Mouse (Mus musculus): ENCODE data around the gene Mrps24. TPM values are rescaled to one million over a fixed set of nuclear protein-coding genes. Genes with fewer than 3 reads are reported as not detected.

Gene Mrps24
- polyA plus RNA-seq (2015; fragmentation: Nextera tagmentation; extraction: Ambion mirVana), result 170 and 171 TPM in 2 replicates

DNA sequence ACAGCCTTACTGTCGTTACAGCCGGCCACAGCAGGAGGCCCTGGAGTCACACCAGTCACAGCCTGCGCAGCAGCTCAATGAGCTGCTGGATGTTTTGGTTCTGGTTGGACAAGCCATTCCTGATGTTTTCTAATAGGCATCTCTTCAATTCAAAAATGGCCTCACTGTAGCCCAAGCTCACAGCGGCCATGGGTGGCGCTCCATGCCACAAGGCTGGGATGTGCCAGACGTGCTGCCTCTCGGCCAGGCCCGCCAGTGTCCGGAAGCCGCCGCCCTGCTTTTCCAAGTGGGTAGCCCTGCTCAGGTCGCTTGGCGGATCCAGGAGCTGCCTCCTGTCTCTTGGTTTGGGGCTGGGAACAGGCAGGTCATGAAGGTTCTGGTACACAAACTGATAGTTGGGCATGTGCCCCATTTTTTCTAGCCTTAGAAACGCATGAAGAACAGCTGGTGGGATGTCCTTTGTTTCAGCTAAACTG, at the start of gene Mrps24:
Mrps24 (minus strand) TSS at position 51 of the 476 bp plus-strand sequence.

DNA sequence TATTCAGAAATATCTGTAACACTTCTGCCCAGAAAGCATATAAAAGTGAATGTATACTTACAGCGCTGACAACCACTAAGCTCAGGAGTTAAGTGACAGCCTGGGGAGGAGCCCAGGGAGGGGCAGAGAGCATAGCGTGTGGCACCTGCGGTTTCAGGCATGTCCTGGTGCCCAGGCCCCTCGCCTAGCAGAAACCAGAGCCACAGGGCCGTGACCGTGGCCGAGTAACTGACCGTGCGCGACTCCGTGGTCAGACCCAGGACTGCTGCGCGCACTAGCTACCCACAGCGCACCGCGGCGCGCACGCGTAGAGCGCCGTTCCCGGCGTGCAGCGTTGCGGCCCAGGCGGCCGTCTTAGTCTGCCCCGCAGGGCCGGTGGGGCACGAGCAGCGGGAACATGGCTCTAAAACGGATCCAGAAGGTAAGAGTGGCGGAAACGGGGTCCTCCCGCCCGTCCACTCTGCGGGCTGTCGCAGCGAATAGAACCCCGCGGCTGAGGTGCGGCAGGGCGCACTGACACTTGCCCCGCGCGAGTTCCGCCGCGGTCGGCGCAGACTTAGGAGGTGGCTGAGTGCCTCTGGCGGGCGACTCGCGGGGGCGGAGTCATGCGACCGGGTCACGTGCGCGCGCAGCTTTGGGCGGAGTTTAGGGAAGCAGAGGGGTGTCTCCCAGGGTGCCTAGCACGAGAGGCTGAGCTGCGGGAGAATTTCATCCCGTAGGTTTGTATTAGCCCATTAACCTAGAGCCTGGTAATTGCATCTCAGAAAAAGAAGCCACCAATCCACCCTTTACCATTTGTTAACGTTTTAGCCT, 46.5 kb upstream of the Mrps24 start, which contains the start of gene Urgcp:
Urgcp (minus strand) TSS at position 557 of the 813 bp plus-strand sequence.

Other genes with a start within 250 kb of the Mrps24 start
- 155 and 166 TPM in 2 replicates for gene Xbp1, start 195.0 kb downstream of the Mrps24 start, polyA plus RNA-seq (2015; fragmentation: Nextera tagmentation; extraction: Ambion mirVana)
- gene Ccdc117, start 173.5 kb downstream of the Mrps24 start, polyA plus RNA-seq (2015; fragmentation: Nextera tagmentation; extraction: Ambion mirVana), result 6.8 and 7.4 TPM in 2 replicates
- not detected in 2 replicates for gene Ankrd36, start 146.0 kb downstream of the Mrps24 start, polyA plus RNA-seq (2015; fragmentation: Nextera tagmentation; extraction: Ambion mirVana)
- gene Urgcp, start 46.7 kb upstream of the Mrps24 start, polyA plus RNA-seq (2015; fragmentation: Nextera tagmentation; extraction: Ambion mirVana), result 16.9 TPM in 2 replicates
- gene Dbnl, start 72.8 kb upstream of the Mrps24 start, polyA plus RNA-seq (2015; fragmentation: Nextera tagmentation; extraction: Ambion mirVana), result 96.8 and 101 TPM in 2 replicates
- 0.52 and 1.4 TPM in 2 replicates for gene Pgam2, start 88.1 kb upstream of the Mrps24 start, polyA plus RNA-seq (2015; fragmentation: Nextera tagmentation; extraction: Ambion mirVana)
- 4.7 and 5.7 TPM in 2 replicates for gene Polm, start 122.3 kb upstream of the Mrps24 start, polyA plus RNA-seq (2015; fragmentation: Nextera tagmentation; extraction: Ambion mirVana)
- 64.1 and 66.9 TPM in 2 replicates for gene Aebp1, start 146.3 kb upstream of the Mrps24 start, polyA plus RNA-seq (2015; fragmentation: Nextera tagmentation; extraction: Ambion mirVana)
- gene Pold2, start 162.6 kb upstream of the Mrps24 start, polyA plus RNA-seq (2015; fragmentation: Nextera tagmentation; extraction: Ambion mirVana), result 44.3 and 51.8 TPM in 2 replicates
- gene Myl7, start 183.1 kb upstream of the Mrps24 start, polyA plus RNA-seq (2015; fragmentation: Nextera tagmentation; extraction: Ambion mirVana), result 27.9 and 36.0 TPM in 2 replicates
- 0.23 and 0.87 TPM in 2 replicates for gene Gck, start 234.4 kb upstream of the Mrps24 start, polyA plus RNA-seq (2015; fragmentation: Nextera tagmentation; extraction: Ambion mirVana)
- gene Ykt6, start 240.0 kb upstream of the Mrps24 start, polyA plus RNA-seq (2015; fragmentation: Nextera tagmentation; extraction: Ambion mirVana), result 34.7 and 35.9 TPM in 2 replicates